Mouse (Mus musculus) neural tube, embryonic 15.5 days (tissue): ENCODE data around the gene 1700001O22Rik. TPM values are rescaled to one million over a fixed set of nuclear protein-coding genes. Genes with fewer than 3 reads are reported as not detected.
A peak's percentile ranks its signal among the peaks of the same experiment; 100 is the strongest.

Experiments
- ATAC-seq: fragments of 200-750 bp; cut with Nextera tagmentation; 2 replicates; pipeline ENCODE4 v1.8.0; 2017; ENCODE audit warnings: mild to moderate bottlenecking, moderate TSS enrichment, moderate library complexity; ENCODE audit not compliant: low FRiP score
- H3K27ac ChIP-seq: fragments of 300-500 bp; sonication (generic); replicated peaks from 2 replicates; pipeline ENCODE4 v1.5.1; 2015; ENCODE audit warnings: mild to moderate bottlenecking, inconsistent platforms
- H3K27me3 ChIP-seq: fragments of 300-500 bp; sonication (generic); replicated peaks from 2 replicates; pipeline ENCODE4 v1.6.1; 2015; ENCODE audit warnings: inconsistent platforms
- H3K36me3 ChIP-seq: fragments of 300-500 bp; sonication (generic); 2 replicates; pipeline ENCODE4 v1.6.1; 2015; ENCODE audit warnings: inconsistent platforms
- H3K4me1 ChIP-seq: fragments of 300-500 bp; sonication (generic); 2 replicates; pipeline ENCODE4 v1.6.1; 2015; ENCODE audit warnings: inconsistent platforms
- H3K4me2 ChIP-seq: fragments of 300-500 bp; sonication (generic); 2 replicates; pipeline ENCODE4 v1.6.1; 2015; ENCODE audit warnings: inconsistent platforms, mild to moderate bottlenecking, moderate library complexity
- H3K4me3 ChIP-seq: fragments of 300-500 bp; sonication (generic); replicated peaks from 2 replicates; pipeline ENCODE4 v1.5.1; 2015; ENCODE audit warnings: mild to moderate bottlenecking, inconsistent platforms
- H3K9ac ChIP-seq: fragments of 300-500 bp; sonication (generic); replicated peaks from 2 replicates; pipeline ENCODE4 v1.6.1; 2015; ENCODE audit warnings: mild to moderate bottlenecking, inconsistent platforms
- H3K9me3 ChIP-seq: fragments of 300-500 bp; sonication (generic); replicated peaks from 2 replicates; pipeline ENCODE4 v1.6.1; 2016; ENCODE audit warnings: inconsistent platforms
- WGBS: fragments of 180-500 bp; shearing (Covaris S2); methylation state at CpG from one replicate; pipeline ENCODE4 v1.1.7; 2015; ENCODE audit warnings: mixed read lengths; 5-methylcytosine and 5-hydroxymethylcytosine counted together
- polyA plus RNA-seq: library from polyadenylated mRNA; unstranded; fragments of >200 nt; fragmentation: Nextera tagmentation; extraction: Ambion mirVana; gene quantifications from 2 replicates; pipeline ENCODE4 v1.2.1, GENCODE M21; 2015

1700001O22Rik gene
- polyA plus RNA-seq: 1.5 and 2.2 TPM in 2 replicates

GRCm38 (mm10) chr2:30803604-30804003 is at the start of gene 1700001O22Rik:
Gene 1700001O22Rik, minus strand, starts transcription at chr2:30803661.
- Histone ChIP-seq H3K36me3 (no peaks in the 10 kb centered on the region), H3K27me3 (peaks cover 30% of the 10 kb centered on the region), H3K27ac (no peak within 1 kb of the TSS), H3K9me3 (no peaks in the 10 kb centered on the region), H3K4me1 (peaks cover 24% of the 10 kb centered on the region), H3K4me3 (no peak within 1 kb of the TSS), H3K4me2 (no peak within 1 kb of the TSS), H3K9ac (0 out of 2 replicates have a peak within 1 kb of the TSS, but pooled peaks have one; percentile 0)
- no peak for ATAC-seq
- WGBS: 90% methylated on average over 3 of the region's 3 CpGs

GRCm38 (mm10) chr2:30852771-30853313 is 49.4 kb upstream of the 1700001O22Rik start:
- Histone ChIP-seq H3K27me3 (peaks cover 2% of the 10 kb centered on the region; the same call in 1 of the 2 replicates), H3K4me2 (no peak overlapping the region), H3K9ac (no peak overlapping the region), H3K9me3 (no peaks in the 10 kb centered on the region), H3K4me1 (peaks cover 15% of the 10 kb centered on the region), H3K4me3 (no peak overlapping the region), H3K36me3 (no peaks in the 10 kb centered on the region), H3K27ac (no peak overlapping the region)
- no peak for ATAC-seq
- 28% methylated on average over 20 of the region's 20 CpGs for whole genome bisulfite sequencing

GRCm38 (mm10) chr2:30850581-30850980 is 47.1 kb upstream of the 1700001O22Rik start:
- no peak overlapping the region for H3K4me3 ChIP-seq
- no peak overlapping the region for H3K9ac ChIP-seq
- ATAC-seq: no peak
- peaks cover 15% of the 10 kb centered on the region for H3K4me1 ChIP-seq
- H3K36me3 ChIP-seq: no peaks in the 10 kb centered on the region
- WGBS: 73% methylated on average over 6 of the region's 6 CpGs
- no peak overlapping the region for H3K27ac ChIP-seq
- no peaks in the 10 kb centered on the region for H3K9me3 ChIP-seq
- no peak overlapping the region for H3K4me2 ChIP-seq
- peaks cover 19% of the 10 kb centered on the region for H3K27me3 ChIP-seq

- no peak overlapping the region for H3K9ac ChIP-seq
- peaks cover 21% of the 10 kb centered on the region for H3K4me1 ChIP-seq
- ATAC-seq: no peak
- no peaks in the 10 kb centered on the region for H3K9me3 ChIP-seq
- no peaks in the 10 kb centered on the region for H3K36me3 ChIP-seq
- H3K4me3 ChIP-seq: no peak overlapping the region
- WGBS: 63% methylated on average over 8 of the region's 8 CpGs
- no peak overlapping the region for H3K4me2 ChIP-seq
- no peak overlapping the region for H3K27ac ChIP-seq
- H3K27me3 ChIP-seq: peaks cover 42% of the 10 kb centered on the region
Measured at GRCm38 (mm10) chr2:30848184-30848583, 44.7 kb upstream of the 1700001O22Rik start.

- WGBS: 39% methylated on average over 6 of the region's 6 CpGs
- peaks cover 8% of the 10 kb centered on the region for H3K4me1 ChIP-seq
- H3K4me3 ChIP-seq: no peak overlapping the region
- no peaks in the 10 kb centered on the region for H3K36me3 ChIP-seq
- H3K27me3 ChIP-seq: peaks cover 55% of the 10 kb centered on the region
- no peaks in the 10 kb centered on the region for H3K9me3 ChIP-seq
- H3K9ac ChIP-seq: no peak overlapping the region
- ATAC-seq: no peak
- H3K4me2 ChIP-seq: no peak overlapping the region
- H3K27ac ChIP-seq: no peak overlapping the region
Measured at GRCm38 (mm10) chr2:30846723-30847122, 43.3 kb upstream of the 1700001O22Rik start.

GRCm38 (mm10) chr2:30846236-30846635 is 42.8 kb upstream of the 1700001O22Rik start:
- no peak for ATAC-seq
- Histone ChIP-seq H3K36me3 (no peaks in the 10 kb centered on the region), H3K4me2 (peak overlapping the region; percentile 85), H3K9me3 (no peaks in the 10 kb centered on the region), H3K9ac (no peak overlapping the region), H3K4me1 (peaks cover 8% of the 10 kb centered on the region), H3K27ac (no peak overlapping the region), H3K27me3 (peaks cover 60% of the 10 kb centered on the region), H3K4me3 (no peak overlapping the region)
- 77% methylated on average over 8 of the region's 8 CpGs for WGBS

GRCm38 (mm10) chr2:30845152-30846070 is 42.0 kb upstream of the 1700001O22Rik start:
- no peak for ATAC-seq
- Histone ChIP-seq H3K36me3 (no peaks in the 10 kb centered on the region), H3K4me3 (peak overlapping the region; percentile 42), H3K4me2 (peak overlapping the region; percentile 85), H3K9ac (peak overlapping the region; percentile 31; the same call in 1 of the 2 replicates), H3K9me3 (no peaks in the 10 kb centered on the region), H3K27me3 (peaks cover 61% of the 10 kb centered on the region), H3K27ac (no peak overlapping the region), H3K4me1 (peaks cover 8% of the 10 kb centered on the region)
- 2% methylated on average over 80 of the region's 80 CpGs for WGBS

GRCm38 (mm10) chr2:30842615-30843014 is 39.2 kb upstream of the 1700001O22Rik start:
- Histone ChIP-seq H3K9me3 (no peaks in the 10 kb centered on the region), H3K4me2 (no peak overlapping the region), H3K4me3 (no peak overlapping the region), H3K36me3 (no peaks in the 10 kb centered on the region), H3K27me3 (peaks cover 66% of the 10 kb centered on the region), H3K4me1 (peaks cover 8% of the 10 kb centered on the region), H3K9ac (no peak overlapping the region), H3K27ac (no peak overlapping the region)
- ATAC-seq: no peak
- 58% methylated on average over 10 of the region's 10 CpGs for WGBS

GRCm38 (mm10) chr2:30836238-30836990 is 33.0 kb upstream of the 1700001O22Rik start:
- ATAC-seq: no peak
- WGBS: 7% methylated on average over 21 of the region's 21 CpGs
- Histone ChIP-seq H3K4me2 (peak overlapping the region; percentile 25; the same call in 1 of the 2 replicates), H3K9me3 (no peaks in the 10 kb centered on the region), H3K36me3 (no peaks in the 10 kb centered on the region), H3K27ac (peak overlapping the region; percentile 18; the same call in 1 of the 2 replicates), H3K27me3 (peaks cover 13% of the 10 kb centered on the region), H3K4me3 (no peak overlapping the region), H3K9ac (no peak overlapping the region), H3K4me1 (peaks cover 19% of the 10 kb centered on the region)

GRCm38 (mm10) chr2:30834373-30835022 is 31.0 kb upstream of the 1700001O22Rik start, which contains the start of gene Prrx2:
Gene Prrx2, plus strand, starts transcription at chr2:30834972.
- Histone ChIP-seq H3K4me2 (no peak within 1 kb of the TSS), H3K27me3 (peaks cover 10% of the 10 kb centered on the region), H3K4me3 (no peak within 1 kb of the TSS), H3K9ac (no peak within 1 kb of the TSS), H3K36me3 (no peaks in the 10 kb centered on the region), H3K4me1 (peaks cover 19% of the 10 kb centered on the region), H3K27ac (no peak within 1 kb of the TSS), H3K9me3 (no peaks in the 10 kb centered on the region)
- WGBS: 84% methylated on average over 6 of the region's 10 CpGs
- no peak for ATAC-seq

GRCm38 (mm10) chr2:30833644-30834043 is 30.2 kb upstream of the 1700001O22Rik start:
- 64% methylated on average over 5 of the region's 5 CpGs for WGBS
- Histone ChIP-seq H3K27ac (no peak overlapping the region), H3K27me3 (peaks cover 10% of the 10 kb centered on the region), H3K4me1 (peaks cover 19% of the 10 kb centered on the region), H3K9me3 (no peaks in the 10 kb centered on the region), H3K4me2 (no peak overlapping the region), H3K9ac (no peak overlapping the region), H3K36me3 (no peaks in the 10 kb centered on the region), H3K4me3 (no peak overlapping the region)
- no peak for ATAC-seq
